Mouse (Mus musculus) ovary, adult 18-20 months (tissue): Measurements from ENCODE around the gene Tmpo.

Source experiments
- DNase-seq: peaks from one replicate; pipeline ENCODE4 v3.0.0; 2022; ENCODE audit warnings: low spot score, mixed read lengths

Tmpo gene

DNA sequence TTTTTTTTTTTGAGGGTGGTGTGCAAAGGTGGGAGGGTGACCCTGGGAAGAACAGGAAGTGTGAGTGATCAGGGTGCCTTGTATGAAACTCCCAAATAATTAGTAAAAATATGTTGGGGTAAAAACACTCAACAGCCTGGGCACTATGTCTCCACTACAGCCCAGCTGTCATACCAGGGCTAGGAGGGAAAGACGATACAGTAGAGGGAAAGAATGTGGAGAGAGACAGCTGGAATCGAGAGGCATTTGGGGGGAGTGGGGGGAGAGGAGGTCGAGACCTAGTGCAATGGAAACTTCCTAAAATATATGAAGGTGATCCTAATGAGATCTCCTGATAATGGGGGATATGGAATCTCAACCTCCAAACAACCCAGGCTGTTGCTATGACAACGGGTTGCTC lies 71.3 kb downstream of the Tmpo start:
- no peak for DNase-seq

DNA sequence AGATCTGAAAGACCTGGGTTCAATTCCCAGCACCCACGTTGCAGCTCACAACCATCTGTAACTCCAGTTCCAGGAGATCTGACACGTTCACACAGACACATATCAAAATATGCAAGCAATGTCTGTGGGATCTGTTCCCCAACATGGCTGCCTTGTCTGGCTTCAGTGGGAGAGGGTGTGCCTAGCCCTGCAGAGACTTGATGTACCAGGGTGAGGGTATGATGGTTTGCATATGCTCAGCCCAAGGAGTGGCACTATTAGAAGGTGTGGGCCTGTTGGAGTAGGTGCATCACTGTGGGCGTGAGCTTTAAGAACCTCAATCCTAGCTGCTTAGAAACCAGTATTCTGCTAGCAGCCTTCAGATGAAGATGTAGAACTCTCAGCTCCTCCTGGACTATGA lies 75.1 kb downstream of the Tmpo start:
- DNase-seq = no peak

DNA sequence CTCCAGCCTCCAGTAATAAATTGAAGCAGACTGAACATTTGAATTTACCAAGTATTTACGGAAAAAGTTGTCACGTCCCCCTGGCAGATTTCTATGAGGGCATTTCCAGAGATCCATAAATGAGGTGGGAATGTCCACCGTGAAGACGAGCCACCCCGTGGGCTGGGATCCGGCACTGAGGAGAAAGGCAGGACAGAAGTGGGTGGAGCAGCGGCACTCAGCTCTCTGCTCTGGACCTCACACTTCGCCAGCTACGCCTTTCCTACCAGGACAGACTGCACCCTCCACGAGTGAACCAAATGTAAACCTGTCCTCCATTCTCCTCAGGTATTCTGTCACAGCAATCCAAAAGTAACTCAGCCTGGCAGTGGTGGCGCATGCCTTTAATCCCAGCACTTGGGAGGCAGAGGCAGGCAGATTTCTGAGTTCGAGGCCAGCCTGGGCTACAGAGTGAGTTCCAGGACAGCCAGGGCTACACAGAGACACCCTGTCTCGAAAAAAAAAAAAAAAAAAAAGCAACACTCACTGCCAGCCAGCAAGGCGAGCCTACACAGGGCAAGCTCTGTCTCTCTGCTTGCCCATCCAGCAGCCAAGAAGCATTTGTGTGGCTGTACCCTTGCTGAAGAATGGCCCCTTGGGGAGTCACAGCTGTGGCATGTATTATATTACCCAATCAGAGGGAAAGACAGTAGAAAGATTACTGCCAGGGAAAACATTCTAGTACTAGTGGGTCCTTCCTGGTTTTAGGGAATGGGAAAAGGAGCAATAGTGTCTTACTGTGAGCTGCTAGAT lies 78.1 kb downstream of the Tmpo start:
- DNase-seq = no peak

DNA sequence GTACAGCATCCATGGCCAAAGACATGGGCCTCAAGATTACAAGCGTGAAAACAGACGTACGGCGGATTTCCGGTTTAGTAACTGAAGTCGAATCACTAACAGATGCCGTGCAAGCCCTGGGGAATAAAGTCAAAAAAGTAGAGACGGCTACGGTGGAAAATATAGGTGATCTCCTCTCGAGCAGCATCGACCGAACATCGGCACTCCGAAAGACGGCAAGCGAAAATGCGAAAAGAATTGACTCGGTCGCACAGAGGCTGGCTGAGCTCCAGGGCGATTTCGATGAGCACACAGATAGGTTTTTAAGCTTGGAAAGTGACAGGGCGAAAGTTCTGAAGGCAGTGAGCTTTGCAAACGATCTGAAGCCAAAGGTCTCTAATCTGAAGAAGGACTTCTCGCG lies 79.2 kb downstream of the Tmpo start:
- DNase-seq = no peak

DNA sequence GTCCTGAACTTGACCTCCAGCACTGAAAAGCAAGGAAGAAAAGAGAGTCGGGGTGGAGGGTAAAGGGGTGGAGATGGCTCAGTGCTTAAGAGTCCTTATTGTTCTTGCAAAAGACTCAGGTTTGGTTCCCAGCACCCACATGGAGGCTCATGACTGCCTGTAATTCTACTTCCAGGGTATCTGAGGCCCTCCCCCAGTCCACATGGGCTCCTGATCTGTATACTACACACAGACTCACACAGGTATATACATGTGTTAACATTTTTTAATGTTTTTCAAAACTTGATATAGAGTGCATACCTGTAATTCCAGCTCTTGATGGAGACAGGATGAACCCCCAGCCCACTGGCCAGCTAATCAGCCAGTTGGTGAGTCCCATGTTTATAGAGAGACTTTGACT lies 81.0 kb downstream of the Tmpo start:
- DNase-seq = no peak

DNA sequence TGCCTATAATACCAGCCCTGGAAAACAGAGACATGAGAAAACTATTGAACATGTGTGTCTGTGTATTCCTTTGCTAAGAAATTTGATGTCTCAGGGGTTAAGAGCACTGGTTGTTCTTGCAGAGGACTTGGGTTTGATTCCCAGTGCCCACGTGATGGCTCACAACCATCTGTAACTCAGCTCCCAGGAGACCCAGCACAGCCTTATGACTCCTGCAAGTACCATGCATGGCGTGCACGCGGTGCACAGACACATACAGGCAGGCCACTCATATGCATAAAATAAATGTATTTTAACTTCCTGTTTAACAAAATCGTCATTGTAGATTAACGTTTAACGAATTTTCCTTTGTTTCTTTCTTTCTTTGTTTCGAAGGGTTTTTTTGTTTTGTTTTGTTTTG lies 83.1 kb downstream of the Tmpo start:
- DNase-seq = no peak
